ENCODE assay signal across 24 mouse cellular contexts in genomic region chr13:98107621-98108020, GRCm38 (mm10).
A peak's percentile ranks its signal among the peaks of the same experiment; 100 is the strongest.
DNase-seq lines count a peak whose midpoint lies in the region; ATAC-seq and TF ChIP-seq lines count a peak whose summit lies in the region.
"Had no signal": no experiment of that assay in that cellular context is flagged by ENCODE, and none has a peak within 500 bp of the region (broad histone marks: within the 10 kb centered on the region; RNA-seq: fewer than 3 reads in every experiment).

No protein-coding gene starts in this region.

- WGBS in lung, postnatal 0 days: 54% methylated on average over 2 of the region's 2 CpGs
- WGBS in midbrain, embryonic 11.5 days: 79% methylated on average over 2 of the region's 2 CpGs
- 76% methylated on average over 2 of the region's 2 CpGs for WGBS in midbrain, embryonic 10.5 days

- TF ChIP-seq EP300 in lung, postnatal 0 days (IDR thresholded peaks at IDR 0.05): peak; percentile 91

- no peak overlapping the region for H3K4me2 ChIP-seq in lung, postnatal 0 days (replicated peaks; ENCODE audit: low read depth, low read length)
- no peak overlapping the region for H3K4me2 ChIP-seq in midbrain, embryonic 11.5 days
- H3K4me2 ChIP-seq: embryonic facial prominence, embryonic 13.5 days; embryonic facial prominence, embryonic 15.5 days; forebrain, embryonic 12.5 days had no signal

- no peaks in the 10 kb centered on the region for H3K27me3 ChIP-seq in lung, postnatal 0 days (replicated peaks; ENCODE audit: insufficient read depth, low read length)
- no peaks in the 10 kb centered on the region for H3K27me3 ChIP-seq in midbrain, embryonic 11.5 days (ENCODE audit: control insufficient read depth, insufficient read depth, low read length)
- no peaks in the 10 kb centered on the region for H3K27me3 ChIP-seq in midbrain, embryonic 10.5 days (ENCODE audit: low read depth, poor library complexity, severe bottlenecking)
- H3K27me3 ChIP-seq: embryonic facial prominence, embryonic 13.5 days; embryonic facial prominence, embryonic 15.5 days; forebrain, embryonic 12.5 days; Patski had no signal

- TF ChIP-seq CTCF in lung, postnatal 0 days (IDR thresholded peaks at IDR 0.05): no peak

- no peaks in the 10 kb centered on the region for H3K36me3 ChIP-seq in lung, postnatal 0 days (ENCODE audit: insufficient read depth, low read length)
- H3K36me3 ChIP-seq in midbrain, embryonic 11.5 days (ENCODE audit: control insufficient read depth, insufficient read depth, low read length): no peaks in the 10 kb centered on the region
- no peaks in the 10 kb centered on the region for H3K36me3 ChIP-seq in midbrain, embryonic 10.5 days
- H3K36me3 ChIP-seq: embryonic facial prominence, embryonic 13.5 days; embryonic facial prominence, embryonic 15.5 days; forebrain, embryonic 10.5 days; forebrain, embryonic 12.5 days; G1E had no signal

- no peak overlapping the region for H3K9ac ChIP-seq in lung, postnatal 0 days (replicated peaks; ENCODE audit: low read depth)
- H3K9ac ChIP-seq in midbrain, embryonic 11.5 days (ENCODE audit: low read length): no peak overlapping the region
- H3K9ac ChIP-seq: embryonic facial prominence, embryonic 13.5 days; embryonic facial prominence, embryonic 15.5 days; forebrain, embryonic 12.5 days had no signal

- no peaks in the 10 kb centered on the region; the same call in 1 of the 2 replicates for H3K4me1 ChIP-seq in lung, postnatal 0 days (ENCODE audit: insufficient read depth, low read depth, low read length)
- no peaks in the 10 kb centered on the region for H3K4me1 ChIP-seq in midbrain, embryonic 11.5 days (ENCODE audit: control insufficient read depth, insufficient read depth, low read length)
- no peaks in the 10 kb centered on the region for H3K4me1 ChIP-seq in midbrain, embryonic 10.5 days
- H3K4me1 ChIP-seq: embryonic facial prominence, embryonic 13.5 days; embryonic facial prominence, embryonic 15.5 days; forebrain, embryonic 12.5 days had no signal

- no peak overlapping the region for H3K4me3 ChIP-seq in lung, postnatal 0 days (ENCODE audit: low read depth, low read length)
- no peak overlapping the region for H3K4me3 ChIP-seq in midbrain, embryonic 11.5 days (ENCODE audit: low read depth, low read length)
- no peak overlapping the region for H3K4me3 ChIP-seq in midbrain, embryonic 10.5 days
- H3K4me3 ChIP-seq: embryonic facial prominence, embryonic 13.5 days; embryonic facial prominence, embryonic 15.5 days; erythroblast, embryonic 14.5 days; forebrain, embryonic 10.5 days; forebrain, embryonic 12.5 days had no signal

- no peak overlapping the region for H3K27ac ChIP-seq in lung, postnatal 0 days (ENCODE audit: low read length)
- H3K27ac ChIP-seq in midbrain, embryonic 11.5 days (ENCODE audit: low read depth, low read length): no peak overlapping the region
- H3K27ac ChIP-seq in midbrain, embryonic 10.5 days (replicated peaks): no peak overlapping the region
- H3K27ac ChIP-seq: embryonic facial prominence, embryonic 13.5 days; embryonic facial prominence, embryonic 15.5 days; forebrain, embryonic 10.5 days; forebrain, embryonic 12.5 days had no signal

- H3K9me3 ChIP-seq in lung, postnatal 0 days (ENCODE audit: low read length): no peaks in the 10 kb centered on the region
- no peaks in the 10 kb centered on the region for H3K9me3 ChIP-seq in midbrain, embryonic 11.5 days (ENCODE audit: control insufficient read depth, low read length)
- H3K9me3 ChIP-seq in midbrain, embryonic 10.5 days (replicated peaks): no peaks in the 10 kb centered on the region
- H3K9me3 ChIP-seq: embryonic facial prominence, embryonic 13.5 days; embryonic facial prominence, embryonic 15.5 days; forebrain, embryonic 12.5 days; G1E had no signal

- peak; percentile 78 for ATAC-seq in lung, postnatal 0 days
- no peak for ATAC-seq in midbrain, embryonic 11.5 days (ENCODE audit: low FRiP score)
- ATAC-seq: activated CD4-positive, CD25-positive, alpha-beta regulatory T cell, adult 4 months; forebrain, embryonic 14.5 days; forebrain, embryonic 16.5 days; Patski had no signal

- peak; percentile 63 for DNase-seq in lung, postnatal 0 days (ENCODE audit: low spot score)
- DNase-seq in lung, postnatal 4 days: no peak
- peak; percentile 35 for DNase-seq in midbrain, embryonic 11.5 days (ENCODE audit: low spot score, missing footprints)
- no peak for DNase-seq in midbrain, embryonic 10.5 days (ENCODE audit: low spot score)
- DNase-seq in cerebellum, adult 8-10 months: no peak
- DNase-seq: adrenal gland, adult 8-10 months; adrenal gland, postnatal 14 days; adrenal gland, postnatal 36 days; cerebellum, adult 11-12 months; cerebellum, adult 2 months; cerebellum, adult 9-11 months; cerebellum, postnatal 14 days; cerebellum, postnatal 36 days; embryo, embryonic 11 days had no signal

Comparison
In these comparisons a context has a peak if more than half of its experiments do, and no peak if none do; other contexts are left out.
1. DNase-seq: peak in lung, postnatal 0 days (single experiment) and midbrain, embryonic 11.5 days (single experiment); none in lung, postnatal 4 days (0 of 2), midbrain, embryonic 10.5 days (single experiment) and cerebellum, adult 8-10 months (single experiment).